Mouse (Mus musculus) heart, embryonic 16.5 days (tissue): ENCODE measurements around the gene Nr3c2. TPM values are rescaled to one million over a fixed set of nuclear protein-coding genes. Genes with fewer than 3 reads are reported as not detected.

Experiments used
- ATAC-seq: fragments of 200-750 bp; cut with Nextera tagmentation; replicated peaks from 2 replicates; pipeline ENCODE4 v1.8.0; 2017; ENCODE audit warnings: moderate number of reproducible peaks; ENCODE audit not compliant: insufficient read depth, low FRiP score; ENCODE audit errors: extremely low read depth
- H3K27ac ChIP-seq: fragments of 300-500 bp; sonication (generic); 2 replicates; pipeline ENCODE4 v1.5.1; 2014; ENCODE audit warnings: mild to moderate bottlenecking, low read length, control low read depth, moderate library complexity
- H3K27me3 ChIP-seq: fragments of 300-500 bp; sonication (generic); 2 replicates; pipeline ENCODE4 v1.6.1; 2014; ENCODE audit warnings: low read length, mixed read lengths; ENCODE audit not compliant: control insufficient read depth, insufficient read depth
- H3K36me3 ChIP-seq: fragments of 300-500 bp; sonication (generic); 2 replicates; pipeline ENCODE4 v1.6.1; 2014; ENCODE audit not compliant: control insufficient read depth, insufficient read depth
- H3K4me1 ChIP-seq: fragments of 300-500 bp; sonication (generic); 2 replicates; pipeline ENCODE4 v1.6.1; 2014; ENCODE audit warnings: low read length, mixed read lengths; ENCODE audit not compliant: control insufficient read depth, insufficient read depth
- H3K4me2 ChIP-seq: fragments of 300-500 bp; sonication (generic); 2 replicates; pipeline ENCODE4 v1.6.1; 2014; ENCODE audit warnings: low read depth, mild to moderate bottlenecking, control low read depth, low read length
- H3K4me3 ChIP-seq: fragments of 300-500 bp; sonication (generic); 2 replicates; pipeline ENCODE4 v1.5.1; 2014; ENCODE audit warnings: mild to moderate bottlenecking, control low read depth, low read length
- H3K9ac ChIP-seq: fragments of 300-500 bp; sonication (generic); 2 replicates; pipeline ENCODE4 v1.6.1; 2014; ENCODE audit warnings: low read length, control low read depth
- H3K9me3 ChIP-seq: fragments of 300-500 bp; sonication (generic); replicated peaks from 2 replicates; pipeline ENCODE4 v1.6.1; 2016; ENCODE audit warnings: low read length; ENCODE audit not compliant: control insufficient read depth
- WGBS: fragments of 180-500 bp; shearing (Covaris S2); extraction: QIAGEN DNeasy Blood & Tissue Kit; methylation state at CpG from one replicate; pipeline ENCODE4 v1.1.7; 2014; 5-methylcytosine and 5-hydroxymethylcytosine counted together
- polyA plus RNA-seq: library from polyadenylated mRNA; unstranded; fragments of >200 nt; fragmentation: Nextera tagmentation; extraction: Ambion mirVana; gene quantifications from 2 replicates; pipeline ENCODE4 v1.2.1, GENCODE M21; 2015

Gene Nr3c2
- polyA plus RNA-seq, 1 experiment from 2014 or later, result 4.7 TPM

GRCm38 (mm10) chr8:76901430-76902204 is 2.4 kb downstream of the Nr3c2 start:
- Histone ChIP-seq H3K4me2 (peak overlapping the region; percentile 99), H3K27ac (no peak overlapping the region), H3K9ac (peak overlapping the region; percentile 72), H3K36me3 (no peaks in the 10 kb centered on the region), H3K4me3 (peak overlapping the region; percentile 86), H3K27me3 (no peaks in the 10 kb centered on the region; the same call in 1 of the 2 replicates), H3K4me1 (peaks cover 9% of the 10 kb centered on the region; the same call in 1 of the 2 replicates), H3K9me3 (no peaks in the 10 kb centered on the region)
- ATAC-seq, result peak; percentile 95
- WGBS, result under 1% methylated on average over 40 of the region's 41 CpGs

GRCm38 (mm10) chr8:76902205-76903078 is 3.2 kb downstream of the Nr3c2 start:
- Histone ChIP-seq H3K4me1 (peaks cover 9% of the 10 kb centered on the region; the same call in 1 of the 2 replicates), H3K9ac (peak overlapping the region; percentile 83), H3K36me3 (no peaks in the 10 kb centered on the region), H3K4me2 (peak overlapping the region; percentile 99), H3K9me3 (no peaks in the 10 kb centered on the region), H3K27ac (peak overlapping the region; percentile 52), H3K27me3 (no peaks in the 10 kb centered on the region; the same call in 1 of the 2 replicates), H3K4me3 (peak overlapping the region; percentile 86)
- no peak for ATAC-seq
- WGBS, result 2% methylated on average over 34 of the region's 35 CpGs

- Histone ChIP-seq H3K27me3 (no peaks in the 10 kb centered on the region), H3K4me2 (no peak overlapping the region), H3K4me1 (no peaks in the 10 kb centered on the region), H3K9me3 (no peaks in the 10 kb centered on the region), H3K27ac (no peak overlapping the region), H3K4me3 (no peak overlapping the region), H3K9ac (no peak overlapping the region), H3K36me3 (no peaks in the 10 kb centered on the region)
- no peak for ATAC-seq
Observed at GRCm38 (mm10) chr8:76911206-76911605, 12.0 kb downstream of the Nr3c2 start.

- H3K36me3 ChIP-seq, result no peaks in the 10 kb centered on the region
- no peaks in the 10 kb centered on the region for H3K27me3 ChIP-seq
- H3K4me3 ChIP-seq, result no peak overlapping the region
- no peaks in the 10 kb centered on the region for H3K9me3 ChIP-seq
- 85% methylated on average over 3 of the region's 3 CpGs for WGBS
- no peaks in the 10 kb centered on the region for H3K4me1 ChIP-seq
- H3K4me2 ChIP-seq, result no peak overlapping the region
- no peak overlapping the region for H3K27ac ChIP-seq
- no peak for ATAC-seq
- no peak overlapping the region for H3K9ac ChIP-seq
Observed at GRCm38 (mm10) chr8:76912678-76913077, 13.4 kb downstream of the Nr3c2 start.

GRCm38 (mm10) chr8:76913207-76913606 is 14.0 kb downstream of the Nr3c2 start:
- no peak overlapping the region for H3K9ac ChIP-seq
- ATAC-seq, result no peak
- H3K9me3 ChIP-seq, result no peaks in the 10 kb centered on the region
- no peak overlapping the region for H3K4me2 ChIP-seq
- no peaks in the 10 kb centered on the region for H3K36me3 ChIP-seq
- H3K4me3 ChIP-seq, result no peak overlapping the region
- H3K4me1 ChIP-seq, result no peaks in the 10 kb centered on the region
- no peaks in the 10 kb centered on the region for H3K27me3 ChIP-seq
- no peak overlapping the region for H3K27ac ChIP-seq
- WGBS, result 78% methylated on average over 4 of the region's 4 CpGs

- H3K9me3 ChIP-seq, result no peaks in the 10 kb centered on the region
- H3K36me3 ChIP-seq, result no peaks in the 10 kb centered on the region
- H3K27me3 ChIP-seq, result no peaks in the 10 kb centered on the region
- no peak for ATAC-seq
- no peak overlapping the region for H3K4me2 ChIP-seq
- no peaks in the 10 kb centered on the region for H3K4me1 ChIP-seq
- H3K27ac ChIP-seq, result no peak overlapping the region
- H3K9ac ChIP-seq, result no peak overlapping the region
- WGBS, result 80% methylated on average over 2 of the region's 2 CpGs
- H3K4me3 ChIP-seq, result no peak overlapping the region
Observed at GRCm38 (mm10) chr8:76915260-76915659, 16.0 kb downstream of the Nr3c2 start.

- H3K9me3 ChIP-seq, result no peaks in the 10 kb centered on the region
- H3K9ac ChIP-seq, result no peak overlapping the region
- H3K4me1 ChIP-seq, result no peaks in the 10 kb centered on the region
- no peak overlapping the region for H3K4me3 ChIP-seq
- ATAC-seq, result no peak
- H3K4me2 ChIP-seq, result no peak overlapping the region
- no peaks in the 10 kb centered on the region for H3K27me3 ChIP-seq
- H3K27ac ChIP-seq, result no peak overlapping the region
- no peaks in the 10 kb centered on the region for H3K36me3 ChIP-seq
- WGBS, result 79% methylated on average over 2 of the region's 2 CpGs
Observed at GRCm38 (mm10) chr8:76919546-76919945, 20.3 kb downstream of the Nr3c2 start.

- Histone ChIP-seq H3K27ac (no peak overlapping the region), H3K27me3 (no peaks in the 10 kb centered on the region)
- 78% methylated on average over 4 of the region's 4 CpGs for WGBS
Observed at GRCm38 (mm10) chr8:76924150-76924549, 24.9 kb downstream of the Nr3c2 start.

GRCm38 (mm10) chr8:76928326-76928725 is 29.1 kb downstream of the Nr3c2 start:
- Histone ChIP-seq H3K4me3 (no peak overlapping the region), H3K9ac (no peak overlapping the region), H3K9me3 (no peaks in the 10 kb centered on the region), H3K27me3 (no peaks in the 10 kb centered on the region), H3K4me1 (no peaks in the 10 kb centered on the region), H3K27ac (no peak overlapping the region), H3K36me3 (no peaks in the 10 kb centered on the region), H3K4me2 (no peak overlapping the region)
- no peak for ATAC-seq
- 72% methylated on average over 1 of the region's 1 CpGs for WGBS

More at GRCm38 (mm10) chr8:76924150-76924549, 24.9 kb downstream of the Nr3c2 start:
- Histone ChIP-seq H3K9ac (no peak overlapping the region), H3K36me3 (no peaks in the 10 kb centered on the region), H3K4me1 (no peaks in the 10 kb centered on the region), H3K4me2 (no peak overlapping the region), H3K4me3 (no peak overlapping the region), H3K9me3 (no peaks in the 10 kb centered on the region)
- ATAC-seq, result no peak
